Comparison of ENCODE assay signal across 9 mouse cellular contexts in the genomic region with DNA sequence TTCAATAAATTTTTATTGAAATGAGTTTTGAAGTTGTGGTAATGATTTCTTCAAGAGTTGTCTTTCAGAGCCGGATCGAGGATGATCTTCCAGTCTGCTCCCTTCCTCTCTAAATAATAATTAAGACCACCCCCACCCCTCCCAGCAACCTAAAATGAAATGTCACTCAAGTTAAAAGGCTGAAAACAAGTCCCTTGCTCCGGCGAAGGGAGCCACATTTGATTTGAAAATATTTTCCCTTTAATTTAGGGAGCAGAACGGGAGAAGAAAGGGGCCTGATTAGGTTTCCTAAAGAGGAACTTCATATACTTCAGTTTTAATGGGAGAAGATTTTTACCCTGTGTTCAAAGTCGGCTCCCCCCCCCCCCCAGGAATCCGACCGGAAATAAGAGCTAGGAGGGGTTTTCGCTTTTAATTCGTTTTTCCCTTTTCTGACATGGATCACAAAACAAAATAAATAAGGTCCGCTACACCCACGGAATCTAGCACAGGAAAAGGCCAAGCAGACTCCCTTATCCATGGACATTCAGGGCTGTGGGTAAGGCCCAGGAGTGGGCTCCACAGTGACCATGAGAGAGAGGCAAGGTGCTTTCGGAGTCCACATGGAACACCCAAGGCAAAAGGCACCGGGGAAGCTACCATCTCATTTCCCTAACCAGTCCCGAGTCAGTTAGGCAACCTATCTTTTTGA. TPM values are rescaled to one million over a fixed set of nuclear protein-coding genes. Genes with fewer than 3 reads are reported as not detected.
DNase-seq lines count a peak whose midpoint lies in the region; ATAC-seq and TF ChIP-seq lines count a peak whose summit lies in the region.
"Had no signal": no experiment of that assay in that cellular context is flagged by ENCODE, and none has a peak within 500 bp of the region (broad histone marks: within the 10 kb centered on the region; RNA-seq: fewer than 3 reads in every experiment).

No protein-coding gene starts in this region.

- H3K4me3 ChIP-seq in kidney, postnatal 0 days (replicated peaks; ENCODE audit: low read depth, low read length), result no peak overlapping the region
- peak overlapping the region; percentile 44 for H3K4me3 ChIP-seq in limb, embryonic 10.5 days

- no peaks in the 10 kb centered on the region for H3K9me3 ChIP-seq in kidney, postnatal 0 days (replicated peaks; ENCODE audit: low read length)
- H3K9me3 ChIP-seq in limb, embryonic 10.5 days (replicated peaks), result no peaks in the 10 kb centered on the region

- peaks cover 68% of the 10 kb centered on the region for H3K27me3 ChIP-seq in kidney, postnatal 0 days (ENCODE audit: insufficient read depth, low read length)
- peaks cover 95% of the 10 kb centered on the region for H3K27me3 ChIP-seq in limb, embryonic 10.5 days (ENCODE audit: low read depth, poor library complexity, severe bottlenecking)

- 0 out of 2 replicates have a peak, but pooled peaks cover 5% of the 10 kb centered on the region for H3K36me3 ChIP-seq in kidney, postnatal 0 days (ENCODE audit: insufficient read depth, low read length)
- peaks cover 34% of the 10 kb centered on the region for H3K36me3 ChIP-seq in limb, embryonic 10.5 days

- WGBS in kidney, postnatal 0 days, result 12% methylated on average over 15 of the region's 15 CpGs
- 2% methylated on average over 15 of the region's 15 CpGs for WGBS in limb, embryonic 10.5 days

- H3K4me1 ChIP-seq in kidney, postnatal 0 days (replicated peaks; ENCODE audit: insufficient read depth, low read length), result 0 out of 2 replicates have a peak, but pooled peaks cover 2% of the 10 kb centered on the region
- H3K4me1 ChIP-seq in limb, embryonic 10.5 days, result peaks cover 97% of the 10 kb centered on the region

- H3K9ac ChIP-seq in kidney, postnatal 0 days (ENCODE audit: low read depth, low read length), result no peak overlapping the region

- DNase-seq in cerebellum, postnatal 14 days, result peak; percentile 35 to 50
- DNase-seq in kidney, postnatal 0 days (ENCODE audit: low spot score), result peak; percentile 73
- DNase-seq in kidney, adult 9 months, result no peak
- DNase-seq in ZHBTc4 (ENCODE audit: low read depth, low spot score), result peak; percentile 55
- DNase-seq in limb, embryonic 10.5 days (ENCODE audit: low spot score), result peak; percentile 56
- DNase-seq in layer of hippocampus, postnatal 36 days, result no peak
- DNase-seq in right cerebral cortex, adult 18-20 months, result no peak
- DNase-seq: B cell, adult 2 months had no signal

- 0 out of 2 replicates have a peak overlapping the region, but pooled peaks have one; percentile 8 for H3K4me2 ChIP-seq in kidney, postnatal 0 days (ENCODE audit: low read length)

- ATAC-seq in cerebellum, adult (ENCODE audit: insufficient number of reproducible peaks, low FRiP score, low TSS enrichment), result no peak
- no peak for ATAC-seq in kidney, postnatal 0 days (replicated peaks; ENCODE audit: low FRiP score, low read depth)

- TF ChIP-seq CTCF in kidney, postnatal 0 days (IDR thresholded peaks at IDR 0.05; ENCODE audit: low read depth), result no peak

- 0 out of 2 replicates have a peak overlapping the region, but pooled peaks have one; percentile 19 for H3K27ac ChIP-seq in kidney, postnatal 0 days
- H3K27ac ChIP-seq in limb, embryonic 10.5 days, result peak overlapping the region; percentile 79; the same call in 1 of the 2 replicates

RNA-seq across cellular contexts. Expression of a gene that starts 14.4 kb away (rescaled TPM):
- polyA plus RNA-seq in kidney, postnatal 0 days (2015; fragmentation: Nextera tagmentation; extraction: Ambion mirVana), result 32.9 and 36.8 TPM in 2 replicates
- polyA plus RNA-seq in limb, embryonic 10.5 days (2016; fragmentation: Nextera tagmentation; extraction: Ambion mirVana), result 50.1 and 55.3 TPM in 2 replicates
- total RNA-seq in layer of hippocampus, postnatal 36 days (2021), result 1 to 10 TPM; 2.1 to 3.1 TPM

Comparison
In these comparisons a context has a peak if more than half of its experiments do, and no peak if none do; other contexts are left out.
1. DNase-seq: peak in cerebellum, postnatal 14 days (2 of 2), kidney, postnatal 0 days (single experiment), ZHBTc4 (single experiment) and limb, embryonic 10.5 days (single experiment); none in kidney, adult 9 months (single experiment), layer of hippocampus, postnatal 36 days (0 of 2) and right cerebral cortex, adult 18-20 months (single experiment).